8 mouse cellular contexts compared by ENCODE assay signal in the genomic region with DNA sequence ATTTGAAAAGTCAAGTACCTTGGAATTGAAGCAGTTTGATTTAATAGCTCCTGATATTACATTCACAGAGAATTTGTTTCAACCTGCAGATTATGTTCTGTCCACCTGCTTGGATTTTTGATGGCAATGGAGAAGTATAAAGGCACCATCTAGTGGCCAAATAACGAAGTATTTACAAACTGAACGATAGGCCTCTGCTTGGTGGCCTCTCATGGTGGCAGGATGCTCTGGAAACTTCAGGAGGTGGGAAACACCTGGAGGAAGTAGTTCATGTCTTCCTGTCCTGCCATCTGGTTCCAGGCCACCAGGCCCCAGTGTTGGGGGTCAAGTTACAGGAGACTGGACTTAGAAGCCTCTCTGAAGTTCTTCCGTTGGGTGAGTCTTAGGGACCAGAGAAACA. TPM values are rescaled to one million over a fixed set of nuclear protein-coding genes. Genes with fewer than 3 reads are reported as not detected.
DNase-seq lines count a peak whose midpoint lies in the region; ATAC-seq lines count a peak whose summit lies in the region.

No protein-coding gene starts in this region.

- H3K36me3 ChIP-seq in midbrain, embryonic 11.5 days (ENCODE audit: control insufficient read depth, insufficient read depth, low read length) = no peaks in the 10 kb centered on the region
- no peaks in the 10 kb centered on the region for H3K36me3 ChIP-seq in midbrain, embryonic 16.5 days (ENCODE audit: control insufficient read depth, insufficient read depth, low read length)
- H3K36me3 ChIP-seq in kidney, embryonic 15.5 days = no peaks in the 10 kb centered on the region

- 26% methylated on average over 3 of the region's 3 CpGs for WGBS in midbrain, embryonic 11.5 days
- WGBS in midbrain, embryonic 16.5 days = 34% methylated on average over 3 of the region's 3 CpGs
- WGBS in kidney, embryonic 15.5 days = 23% methylated on average over 3 of the region's 3 CpGs

- ATAC-seq in midbrain, embryonic 11.5 days (ENCODE audit: low FRiP score) = 0 out of 2 replicates have a peak, but pooled peaks have one; percentile 17
- ATAC-seq in midbrain, embryonic 16.5 days = no peak
- ATAC-seq in kidney, embryonic 15.5 days (replicated peaks; ENCODE audit: low FRiP score) = peak; percentile 40; the same call in 1 of the 2 replicates
- ATAC-seq in megakaryocyte-erythroid progenitor cell, adult 5-6 weeks (replicated peaks; ENCODE audit: low FRiP score, low TSS enrichment, poor library complexity, severe bottlenecking) = no peak

- H3K4me2 ChIP-seq in midbrain, embryonic 11.5 days = no peak overlapping the region
- H3K4me2 ChIP-seq in midbrain, embryonic 16.5 days (ENCODE audit: low read length) = no peak overlapping the region
- H3K4me2 ChIP-seq in kidney, embryonic 15.5 days = no peak overlapping the region

- no peaks in the 10 kb centered on the region for H3K27me3 ChIP-seq in midbrain, embryonic 11.5 days (ENCODE audit: control insufficient read depth, insufficient read depth, low read length)
- H3K27me3 ChIP-seq in midbrain, embryonic 16.5 days (ENCODE audit: control insufficient read depth, insufficient read depth, low read depth, low read length) = no peaks in the 10 kb centered on the region
- H3K27me3 ChIP-seq in kidney, embryonic 15.5 days = 0 out of 2 replicates have a peak, but pooled peaks cover 3% of the 10 kb centered on the region

- H3K9me3 ChIP-seq in midbrain, embryonic 11.5 days (ENCODE audit: control insufficient read depth, low read length) = no peaks in the 10 kb centered on the region
- H3K9me3 ChIP-seq in midbrain, embryonic 16.5 days (replicated peaks; ENCODE audit: control insufficient read depth, low read length, poor library complexity, severe bottlenecking) = no peaks in the 10 kb centered on the region
- H3K9me3 ChIP-seq in kidney, embryonic 15.5 days (replicated peaks) = no peaks in the 10 kb centered on the region

- DNase-seq in adrenal gland, postnatal 36 days = peak; percentile 3 to 16
- no peak for DNase-seq in adrenal gland, postnatal 25 days
- DNase-seq in midbrain, embryonic 11.5 days (ENCODE audit: low spot score, missing footprints) = no peak
- DNase-seq in cerebellum, adult 9-11 months = peak; percentile 14
- peak; percentile 43 for DNase-seq in mesoderm, embryonic 11.5 days (ENCODE audit: low read depth, low spot score)

- H3K4me1 ChIP-seq in midbrain, embryonic 11.5 days (ENCODE audit: control insufficient read depth, insufficient read depth, low read length) = no peaks in the 10 kb centered on the region
- peaks cover 4% of the 10 kb centered on the region; the same call in 1 of the 2 replicates for H3K4me1 ChIP-seq in midbrain, embryonic 16.5 days (ENCODE audit: control insufficient read depth, insufficient read depth, low read length)
- H3K4me1 ChIP-seq in kidney, embryonic 15.5 days = 0 out of 2 replicates have a peak, but pooled peaks cover 3% of the 10 kb centered on the region

- no peak overlapping the region for H3K9ac ChIP-seq in midbrain, embryonic 11.5 days (ENCODE audit: low read length)
- H3K9ac ChIP-seq in midbrain, embryonic 16.5 days (ENCODE audit: low read depth, low read length) = no peak overlapping the region
- H3K9ac ChIP-seq in kidney, embryonic 15.5 days = no peak overlapping the region

- H3K4me3 ChIP-seq in midbrain, embryonic 11.5 days (ENCODE audit: low read depth, low read length) = no peak overlapping the region
- H3K4me3 ChIP-seq in midbrain, embryonic 16.5 days (ENCODE audit: low read depth, low read length) = no peak overlapping the region
- no peak overlapping the region for H3K4me3 ChIP-seq in kidney, embryonic 15.5 days (replicated peaks)

- no peak overlapping the region for H3K27ac ChIP-seq in midbrain, embryonic 11.5 days (ENCODE audit: low read depth, low read length)
- H3K27ac ChIP-seq in midbrain, embryonic 16.5 days (ENCODE audit: low read length) = no peak overlapping the region
- no peak overlapping the region for H3K27ac ChIP-seq in kidney, embryonic 15.5 days

RNA-seq across cellular contexts. Expression of gene F11, which starts 23.5 kb away (rescaled TPM):
- total RNA-seq in adrenal gland, postnatal 36 days (2021) = under 1 TPM in 1 of 2 experiments, not detected in 1; 0.20 TPM
- total RNA-seq in adrenal gland, postnatal 25 days (2021) = 1.4 TPM in 1 of 2 replicates, not detected in the other
- not detected in 2 replicates for polyA plus RNA-seq in midbrain, embryonic 11.5 days (2014; fragmentation: Nextera tagmentation; extraction: Ambion mirVana)
- not detected in 2 replicates for polyA plus RNA-seq in midbrain, embryonic 16.5 days (2015; fragmentation: Nextera tagmentation; extraction: Ambion mirVana)
- polyA plus RNA-seq in kidney, embryonic 15.5 days (2015; fragmentation: Nextera tagmentation; extraction: Ambion mirVana) = 0.13 and 0.21 TPM in 2 replicates
- total RNA-seq in megakaryocyte-erythroid progenitor cell, adult 5-6 weeks (2014; fragmentation: Nextera tagmentation) = not detected in 2 replicates
- total RNA-seq in megakaryocyte-erythroid progenitor cell, adult 5-6 weeks (2017) = not detected in 2 replicates

RNA-seq across cellular contexts. Expression of gene Klkb1, which starts 56.4 kb away (rescaled TPM):
- under 1 TPM in 1 of 2 experiments, not detected in 1; 0.07 TPM for total RNA-seq in adrenal gland, postnatal 36 days (2021)
- 0.81 TPM in 1 of 2 replicates, not detected in the other for total RNA-seq in adrenal gland, postnatal 25 days (2021)
- polyA plus RNA-seq in midbrain, embryonic 11.5 days (2014; fragmentation: Nextera tagmentation; extraction: Ambion mirVana) = 0.03 TPM in 1 of 2 replicates, not detected in the other
- polyA plus RNA-seq in midbrain, embryonic 16.5 days (2015; fragmentation: Nextera tagmentation; extraction: Ambion mirVana) = not detected in 2 replicates
- 0.05 and 0.10 TPM in 2 replicates for polyA plus RNA-seq in kidney, embryonic 15.5 days (2015; fragmentation: Nextera tagmentation; extraction: Ambion mirVana)
- 0.25 TPM in 1 of 2 replicates, not detected in the other for total RNA-seq in megakaryocyte-erythroid progenitor cell, adult 5-6 weeks (2014; fragmentation: Nextera tagmentation)
- total RNA-seq in megakaryocyte-erythroid progenitor cell, adult 5-6 weeks (2017) = not detected in 2 replicates

Comparison
In these comparisons a context has a peak if more than half of its experiments do, and no peak if none do; other contexts are left out.
1. DNase-seq: peak in adrenal gland, postnatal 36 days (2 of 2), cerebellum, adult 9-11 months (single experiment) and mesoderm, embryonic 11.5 days (single experiment); none in adrenal gland, postnatal 25 days (single experiment) and midbrain, embryonic 11.5 days (single experiment).
2. ATAC-seq: peak in midbrain, embryonic 11.5 days (single experiment) and kidney, embryonic 15.5 days (single experiment); none in midbrain, embryonic 16.5 days (single experiment) and megakaryocyte-erythroid progenitor cell, adult 5-6 weeks (single experiment).